Mouse (Mus musculus) forebrain, embryonic 11.5 days (tissue): ENCODE results near the gene D11Wsu47e. TPM values are rescaled to one million over a fixed set of nuclear protein-coding genes. Genes with fewer than 3 reads are reported as not detected.
"Not testable (repeated sequence)": the region's sequence is repeated elsewhere in the genome, so short reads cannot be mapped to it uniquely, and the experiment has no call there.

Source experiments
- ATAC-seq: fragments of 200-750 bp; cut with Nextera tagmentation; replicated peaks from 2 replicates; pipeline ENCODE4 v1.8.0; 2017; ENCODE audit warnings: moderate TSS enrichment; ENCODE audit not compliant: low FRiP score
- DNase-seq: peaks from one replicate; pipeline ENCODE4 v3.0.0-alpha.2; 2017; ENCODE audit warnings: low spot score
- H3K27ac ChIP-seq: fragments of 300-500 bp; sonication (generic); 2 replicates; pipeline ENCODE4 v1.5.1; 2014; ENCODE audit warnings: low read depth, low read length
- H3K27me3 ChIP-seq: fragments of 300-500 bp; sonication (generic); 2 replicates; pipeline ENCODE4 v1.6.1; 2014; ENCODE audit warnings: mild to moderate bottlenecking, low read length, mixed read lengths; ENCODE audit not compliant: control insufficient read depth, insufficient read depth
- H3K36me3 ChIP-seq: fragments of 300-500 bp; sonication (generic); 2 replicates; pipeline ENCODE4 v1.6.1; 2014; ENCODE audit warnings: mild to moderate bottlenecking, low read length, moderate library complexity, mixed read lengths; ENCODE audit not compliant: control insufficient read depth, insufficient read depth
- H3K4me1 ChIP-seq: fragments of 300-500 bp; sonication (generic); replicated peaks from 2 replicates; pipeline ENCODE4 v1.6.1; 2014; ENCODE audit warnings: low read length, mixed read lengths; ENCODE audit not compliant: control insufficient read depth, insufficient read depth
- H3K4me2 ChIP-seq: fragments of 300-500 bp; sonication (generic); 2 replicates; pipeline ENCODE4 v1.6.1; 2014; ENCODE audit warnings: low read depth, mild to moderate bottlenecking, low read length, moderate library complexity, mixed read lengths; ENCODE audit not compliant: severe bottlenecking
- H3K4me3 ChIP-seq: fragments of 300-500 bp; sonication (generic); 2 replicates; pipeline ENCODE4 v1.5.1; 2014; ENCODE audit warnings: low read depth, low read length
- H3K9ac ChIP-seq: fragments of 300-500 bp; sonication (generic); 2 replicates; pipeline ENCODE4 v1.6.1; 2014; ENCODE audit warnings: low read length
- H3K9me3 ChIP-seq: fragments of 300-500 bp; sonication (generic); 2 replicates; pipeline ENCODE4 v1.6.1; 2016; ENCODE audit warnings: low read length, mixed read lengths; ENCODE audit not compliant: control insufficient read depth
- WGBS: fragments of 180-500 bp; shearing (Covaris S2); extraction: QIAGEN DNeasy Blood & Tissue Kit; methylation state at CpG from one replicate; pipeline ENCODE4 v1.1.7; 2014; 5-methylcytosine and 5-hydroxymethylcytosine counted together
- polyA plus RNA-seq: library from polyadenylated mRNA; unstranded; fragments of >200 nt; fragmentation: Nextera tagmentation; extraction: Ambion mirVana; gene quantifications from 2 replicates; pipeline ENCODE4 v1.2.1, GENCODE M21; 2014

Gene D11Wsu47e
- polyA plus RNA-seq, 1 experiment from 2014 or later = 26.5 TPM

DNA sequence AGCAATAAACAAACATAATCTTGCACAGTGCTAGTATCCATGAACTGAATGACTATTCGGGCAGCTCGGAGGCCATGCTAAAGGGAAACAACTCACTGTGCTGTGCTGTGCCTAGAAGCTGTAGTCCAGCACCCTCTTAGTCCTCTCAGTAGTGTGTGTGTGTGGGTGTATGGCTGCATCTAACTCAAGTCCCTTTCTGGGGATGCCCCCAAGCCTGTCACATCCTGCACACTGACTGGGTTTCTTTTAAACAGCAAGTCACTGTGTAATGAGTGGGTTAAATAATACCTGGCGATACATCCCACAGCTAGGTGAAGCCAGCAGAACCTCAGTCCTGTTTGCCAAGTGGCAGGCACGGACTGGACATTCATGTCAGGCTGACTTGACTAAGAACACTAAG is 25.4 kb upstream of the D11Wsu47e start:
- peaks cover 26% of the 10 kb centered on the region for H3K36me3 ChIP-seq
- no peak overlapping the region for H3K27ac ChIP-seq
- DNase-seq (peak; percentile 49), ATAC-seq (no peak)
- no peak overlapping the region for H3K4me3 ChIP-seq
- H3K4me1 ChIP-seq = no peaks in the 10 kb centered on the region
- no peak overlapping the region for H3K9ac ChIP-seq
- H3K9me3 ChIP-seq = no peaks in the 10 kb centered on the region
- WGBS = 96% methylated on average over 4 of the region's 4 CpGs
- no peak overlapping the region for H3K4me2 ChIP-seq
- H3K27me3 ChIP-seq = no peaks in the 10 kb centered on the region

DNA sequence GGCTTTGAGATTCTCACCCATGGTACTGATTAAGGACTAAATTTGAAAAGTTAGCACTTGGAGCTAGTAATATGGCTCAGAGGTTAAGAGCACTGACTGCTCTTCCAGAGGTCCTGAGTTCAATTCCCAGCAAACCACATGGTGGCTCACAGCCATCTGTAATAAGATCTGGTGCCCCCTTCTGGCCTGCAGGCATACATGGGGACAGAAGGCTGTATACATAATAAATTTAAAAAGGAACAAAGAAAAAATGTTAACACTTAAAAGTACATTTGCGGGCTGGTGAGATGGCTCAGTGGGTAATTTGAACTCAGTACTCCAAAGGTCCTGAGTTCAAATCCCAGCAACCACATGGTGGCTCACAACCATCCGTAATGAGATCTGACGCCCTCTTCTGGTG is 24.0 kb upstream of the D11Wsu47e start:
- not testable (repeated sequence) for H3K4me2 ChIP-seq, ATAC-seq, DNase-seq, H3K9ac ChIP-seq, H3K4me1 ChIP-seq, H3K9me3 ChIP-seq, H3K4me3 ChIP-seq, H3K27ac ChIP-seq, H3K27me3 ChIP-seq
- H3K36me3 ChIP-seq = peaks cover 17% of the 10 kb centered on the region
- 95% methylated on average over 3 of the region's 3 CpGs for WGBS

DNA sequence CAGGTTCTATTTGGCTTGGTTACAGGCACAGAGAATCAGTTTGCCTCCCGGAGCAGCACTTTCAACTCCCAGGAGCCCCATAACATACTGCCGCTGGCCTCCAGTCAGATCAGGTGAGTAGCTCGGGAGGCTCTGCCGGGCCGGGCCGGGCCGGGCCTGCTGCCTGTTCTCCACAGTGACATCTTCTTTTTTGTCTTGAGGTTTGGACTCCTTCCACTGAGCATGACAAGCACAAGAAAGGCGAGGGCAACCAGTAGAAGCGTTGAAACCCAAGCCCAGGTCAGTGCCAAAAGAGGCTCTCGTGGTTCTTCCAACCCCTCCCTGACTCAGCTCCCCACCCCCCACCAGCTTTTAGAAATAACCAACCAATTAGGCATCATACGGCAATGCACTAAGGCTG is 23.3 kb upstream of the D11Wsu47e start:
- no peak overlapping the region for H3K4me3 ChIP-seq
- no peaks in the 10 kb centered on the region for H3K27me3 ChIP-seq
- H3K4me2 ChIP-seq = no peak overlapping the region
- H3K9me3 ChIP-seq = no peaks in the 10 kb centered on the region
- H3K4me1 ChIP-seq = no peaks in the 10 kb centered on the region
- WGBS = 95% methylated on average over 11 of the region's 11 CpGs
- H3K27ac ChIP-seq = no peak overlapping the region
- no peak for ATAC-seq
- no peak for DNase-seq
- H3K36me3 ChIP-seq = peaks cover 17% of the 10 kb centered on the region
- H3K9ac ChIP-seq = no peak overlapping the region

DNA sequence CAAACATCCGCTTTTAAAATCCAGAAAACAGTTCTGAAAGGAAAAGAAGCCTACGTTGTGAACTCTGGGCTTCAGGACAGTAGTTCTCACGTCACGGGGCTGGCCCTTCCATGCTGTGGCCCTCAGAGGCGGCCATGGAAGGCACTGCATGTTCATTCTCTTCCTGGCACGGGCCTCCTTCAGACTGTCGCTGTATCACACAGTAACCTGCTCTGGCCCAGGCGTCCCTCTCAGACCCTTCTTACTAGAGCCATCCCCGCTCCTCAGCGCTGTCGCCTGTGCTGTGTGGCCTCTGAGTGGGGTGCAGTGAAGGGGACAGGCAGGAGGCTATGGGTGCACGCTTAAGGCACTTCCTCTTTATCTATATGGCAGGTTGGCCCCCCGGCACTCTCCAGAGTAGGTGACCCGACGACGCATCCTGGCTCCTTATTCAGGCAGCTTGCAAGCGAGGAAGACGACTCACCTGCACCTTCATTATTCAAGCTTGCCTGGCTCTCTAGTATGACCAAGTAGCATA is 22.3 kb upstream of the D11Wsu47e start:
- peak; percentile 46 for DNase-seq
- 95% methylated on average over 18 of the region's 18 CpGs for WGBS
- Histone ChIP-seq H3K36me3 (peaks cover 10% of the 10 kb centered on the region), H3K4me2 (no peak overlapping the region), H3K4me1 (no peaks in the 10 kb centered on the region), H3K27me3 (no peaks in the 10 kb centered on the region), H3K27ac (no peak overlapping the region), H3K4me3 (no peak overlapping the region), H3K9me3 (no peaks in the 10 kb centered on the region), H3K9ac (no peak overlapping the region)
- no peak for ATAC-seq

DNA sequence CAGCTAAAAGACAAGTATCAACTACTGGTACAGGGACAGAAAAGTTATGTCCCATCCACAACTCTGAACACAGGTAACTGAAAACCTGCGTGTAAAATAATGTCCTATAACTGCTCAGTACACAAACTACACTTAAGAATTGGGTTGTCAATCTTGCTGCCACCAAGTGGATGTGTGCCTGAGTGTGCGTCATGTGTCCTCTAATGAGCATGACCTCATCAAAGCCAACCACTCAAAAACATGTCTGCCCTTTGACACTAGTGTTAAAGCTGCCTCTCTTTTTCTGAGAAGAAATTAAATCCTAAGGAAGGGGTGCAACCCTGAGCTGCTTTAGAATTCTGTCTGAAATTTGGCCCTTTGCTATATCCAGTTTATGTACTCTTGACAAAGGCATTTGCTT is 19.9 kb upstream of the D11Wsu47e start:
- Histone ChIP-seq H3K9ac (no peak overlapping the region), H3K9me3 (no peaks in the 10 kb centered on the region), H3K4me1 (no peaks in the 10 kb centered on the region), H3K27me3 (no peaks in the 10 kb centered on the region), H3K4me2 (no peak overlapping the region), H3K27ac (no peak overlapping the region), H3K36me3 (peaks cover 6% of the 10 kb centered on the region), H3K4me3 (no peak overlapping the region)
- DNase-seq (no peak), ATAC-seq (no peak)
- 78% methylated on average over 2 of the region's 2 CpGs for WGBS

DNA sequence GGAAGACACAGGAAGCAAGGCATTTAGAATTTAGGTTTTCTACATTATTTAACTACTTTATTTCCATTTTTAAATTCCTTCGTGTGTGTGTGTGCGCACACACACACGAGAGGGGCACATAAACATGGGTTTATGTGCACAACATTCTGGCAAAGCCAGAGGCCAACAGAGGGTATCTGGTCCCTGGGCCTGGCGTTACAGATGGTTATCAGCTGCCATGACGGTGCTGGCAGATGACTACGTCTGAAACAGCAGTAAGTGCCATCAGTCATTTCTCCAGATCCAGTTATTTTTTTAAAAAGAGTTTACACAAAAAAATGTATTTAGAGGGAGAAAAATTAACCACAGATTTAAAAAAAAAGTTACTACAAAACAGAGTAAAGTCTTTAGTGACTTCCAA is 18.0 kb upstream of the D11Wsu47e start:
- H3K36me3 ChIP-seq = peaks cover under 1% of the 10 kb centered on the region; the same call in 1 of the 2 replicates
- no peaks in the 10 kb centered on the region for H3K27me3 ChIP-seq
- DNase-seq = no peak
- no peak for ATAC-seq
- H3K4me3 ChIP-seq = no peak overlapping the region
- no peaks in the 10 kb centered on the region for H3K9me3 ChIP-seq
- 90% methylated on average over 6 of the region's 6 CpGs for WGBS
- H3K4me2 ChIP-seq = no peak overlapping the region
- no peaks in the 10 kb centered on the region for H3K4me1 ChIP-seq
- H3K9ac ChIP-seq = no peak overlapping the region
- no peak overlapping the region for H3K27ac ChIP-seq

DNA sequence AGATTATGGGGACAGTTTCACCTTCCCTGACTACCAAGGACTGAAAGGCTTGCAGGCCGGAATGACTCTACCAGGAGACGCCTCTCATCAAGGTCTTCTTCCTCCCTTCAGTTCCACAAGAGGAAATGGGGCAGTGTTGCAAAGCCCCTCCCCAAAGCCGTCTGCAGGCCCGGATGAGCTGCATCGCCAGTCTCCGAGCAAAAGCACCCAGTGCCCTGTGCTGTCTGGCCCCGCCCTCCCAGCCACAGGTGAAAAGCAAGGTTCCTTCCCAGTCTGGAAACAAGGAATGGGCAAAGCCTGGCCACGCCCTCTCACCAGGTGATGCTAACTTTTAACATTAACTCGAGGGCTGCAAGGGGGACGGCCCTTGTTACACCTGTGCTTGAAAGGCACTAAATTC is 17.6 kb upstream of the D11Wsu47e start:
- Histone ChIP-seq H3K27me3 (no peaks in the 10 kb centered on the region), H3K27ac (no peak overlapping the region), H3K9me3 (no peaks in the 10 kb centered on the region), H3K9ac (no peak overlapping the region), H3K4me1 (no peaks in the 10 kb centered on the region), H3K4me2 (no peak overlapping the region), H3K36me3 (no peaks in the 10 kb centered on the region; the same call in 1 of the 2 replicates), H3K4me3 (no peak overlapping the region)
- DNase-seq (no peak), ATAC-seq (no peak)
- WGBS = 70% methylated on average over 10 of the region's 10 CpGs

DNA sequence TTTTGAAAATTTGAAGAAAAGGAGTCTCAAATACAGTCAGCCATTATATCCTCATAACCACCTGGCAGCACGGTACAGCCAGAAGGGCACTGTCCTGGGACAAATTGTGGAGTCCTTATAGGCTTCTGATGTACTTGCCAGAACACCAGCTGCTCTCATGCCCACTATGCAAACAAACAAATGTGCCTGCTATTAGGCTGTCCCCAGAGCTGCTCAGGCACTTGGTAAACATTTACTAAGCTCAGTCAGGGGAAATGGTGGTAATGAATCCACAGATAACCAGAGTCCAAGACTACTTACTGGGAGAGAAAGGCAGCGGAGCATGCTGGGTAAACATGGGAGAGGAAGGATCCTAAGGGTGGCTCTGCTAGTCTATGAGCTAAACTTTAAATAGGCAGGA is 17.1 kb upstream of the D11Wsu47e start:
- H3K27ac ChIP-seq = no peak overlapping the region
- no peak overlapping the region for H3K9ac ChIP-seq
- ATAC-seq (no peak), DNase-seq (no peak)
- H3K27me3 ChIP-seq = no peaks in the 10 kb centered on the region
- 92% methylated on average over 2 of the region's 2 CpGs for WGBS
- no peak overlapping the region for H3K4me3 ChIP-seq
- no peaks in the 10 kb centered on the region for H3K4me1 ChIP-seq
- H3K4me2 ChIP-seq = no peak overlapping the region
- H3K36me3 ChIP-seq = no peaks in the 10 kb centered on the region; the same call in 1 of the 2 replicates
- H3K9me3 ChIP-seq = no peaks in the 10 kb centered on the region

DNA sequence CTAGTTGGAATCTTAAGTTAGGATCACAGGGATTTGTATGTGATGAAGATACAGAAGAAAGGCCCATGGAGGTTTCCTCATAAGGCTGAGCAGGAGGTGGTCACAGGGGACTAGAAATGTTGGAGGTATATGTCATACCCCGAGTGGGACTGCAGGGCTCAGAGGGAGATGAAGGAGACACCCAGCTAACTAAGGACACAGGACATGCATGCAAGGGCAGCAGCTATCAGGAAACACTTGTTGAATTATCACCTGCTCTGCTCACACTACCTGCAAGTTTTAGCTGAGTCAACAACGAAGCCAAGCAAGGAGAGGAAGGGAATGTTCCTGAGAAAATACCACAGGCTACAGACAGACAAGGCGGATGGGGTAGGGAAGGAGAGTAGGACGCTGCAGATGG is 16.5 kb upstream of the D11Wsu47e start:
- Histone ChIP-seq H3K4me3 (no peak overlapping the region), H3K9me3 (no peaks in the 10 kb centered on the region), H3K9ac (no peak overlapping the region), H3K4me1 (no peaks in the 10 kb centered on the region), H3K27ac (no peak overlapping the region), H3K4me2 (no peak overlapping the region), H3K27me3 (no peaks in the 10 kb centered on the region), H3K36me3 (no peaks in the 10 kb centered on the region; the same call in 1 of the 2 replicates)
- DNase-seq (peak; percentile 38), ATAC-seq (no peak)
- 89% methylated on average over 4 of the region's 4 CpGs for WGBS
